Mouse (Mus musculus): ENCODE results near the gene Gm5168. TPM values are rescaled to one million over a fixed set of nuclear protein-coding genes. Genes with fewer than 3 reads are reported as not detected.
"Not testable (repeated sequence)": the region's sequence is repeated elsewhere in the genome, so short reads cannot be mapped to it uniquely, and the experiment has no call there.

Gm5168 gene
- not detected in 2 replicates for total RNA-seq (2015)
- total RNA-seq (2017): not detected in 2 replicates

DNA sequence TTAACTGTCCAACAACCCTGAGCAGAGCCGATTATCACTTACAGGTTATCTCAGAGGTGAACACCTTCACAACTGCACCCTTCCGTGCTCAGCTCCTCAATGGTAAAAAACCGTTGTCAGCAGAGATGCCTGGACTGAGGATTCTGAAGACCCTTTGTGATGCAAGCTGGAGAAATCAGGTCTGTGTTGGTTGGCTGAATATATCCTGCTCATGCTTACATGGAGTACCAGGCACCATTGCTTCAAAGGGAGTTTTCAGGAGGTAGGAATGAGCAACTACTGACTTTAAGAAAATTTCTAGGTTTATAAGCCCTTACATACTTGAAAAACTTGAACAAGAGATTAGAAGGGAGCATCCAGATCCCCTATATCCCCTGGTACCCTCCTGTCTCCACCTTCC, at the start of gene Gm5168:
Gene Gm5168 (minus strand): TSS at position 101 of the 400 bp plus-strand sequence.
- ATAC-seq (replicated peaks; ENCODE audit: poor library complexity): not testable (repeated sequence)

Other genes starting within 250 kb of the Gm5168 start
- gene Gm2012, start 180.3 kb upstream of the Gm5168 start, total RNA-seq (2015): not detected in 2 replicates
- gene Gm2012, start 180.3 kb upstream of the Gm5168 start, total RNA-seq (2017): not detected in 2 replicates